Mouse (Mus musculus) layer of hippocampus, postnatal 14 days (tissue): Measurements from ENCODE around the gene Ptpn3. TPM values are rescaled to one million over a fixed set of nuclear protein-coding genes. Genes with fewer than 3 reads are reported as not detected.

Source experiments
- total RNA-seq, 2 experiments: library from RNA; stranded (reverse); gene quantifications; 2 replicates each; pipeline ENCODE4 v1.2.3; 2021

Gene Ptpn3
- total RNA-seq, 2 experiments from 2014 or later, result 60.3 to 62.6 TPM

Other genes starting within 250 kb of the Ptpn3 start
- 10 to 100 TPM; 14.8 to 18.4 TPM for gene Epb41l4b, start 158.4 kb downstream of the Ptpn3 start, total RNA-seq
- gene Palm2, start 132.4 kb upstream of the Ptpn3 start, total RNA-seq, result 10 to 100 TPM; 48.6 to 57.0 TPM